Mouse (Mus musculus) cerebellum, adult 8-10 months (tissue): ENCODE measurements around the gene Rbmx.

Experiments
- DNase-seq: peaks from one replicate; pipeline ENCODE4 v3.0.0; 2022

The Rbmx gene

GRCm38 (mm10) chrX:57392367-57393246, at the start of gene Rbmx:
Rbmx (minus strand) TSS chrX:57393036.
- DNase-seq, result peak; percentile 78

DNA sequence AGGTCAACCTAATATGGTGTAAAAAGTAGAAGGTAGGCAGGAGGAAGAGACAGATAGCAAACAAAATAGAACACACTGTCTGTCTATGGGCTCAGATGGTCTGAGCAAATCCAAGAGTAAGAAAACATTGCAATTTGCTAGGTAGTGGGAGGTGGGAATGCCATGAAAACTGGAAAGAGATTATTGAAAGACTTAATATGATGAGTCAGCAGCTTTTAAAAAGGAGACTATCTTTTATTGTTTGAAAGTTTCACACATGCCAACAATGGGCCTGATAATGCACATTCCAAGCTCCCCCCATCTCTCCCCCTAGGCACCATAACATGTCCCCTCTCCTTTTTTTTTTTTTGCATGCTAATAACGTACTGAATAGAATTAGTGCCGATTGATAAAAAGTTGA, 41.1 kb upstream of the Rbmx start:
- no peak for DNase-seq

DNA sequence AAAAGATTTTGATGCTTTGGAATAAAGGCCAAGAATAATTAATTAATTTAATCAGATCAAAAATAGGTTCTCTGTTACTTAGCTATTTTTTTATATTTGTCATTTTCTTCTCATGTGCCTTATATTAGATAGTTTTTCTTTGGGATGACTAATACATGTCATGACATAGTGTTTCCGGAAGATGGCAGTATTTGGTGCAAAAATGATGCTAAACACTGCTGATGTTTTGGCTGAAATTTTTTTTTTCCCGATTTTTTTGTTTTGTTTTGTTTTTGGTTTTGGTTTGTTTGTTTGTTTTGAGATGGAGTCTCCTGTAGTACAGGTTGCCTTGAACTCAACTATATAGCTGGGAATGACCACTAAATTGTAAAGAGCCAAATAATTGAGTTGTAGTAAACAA, 38.8 kb upstream of the Rbmx start:
- DNase-seq, result peak; percentile 1

GRCm38 (mm10) chrX:57408769-57409168, 15.9 kb upstream of the Rbmx start, which contains the start of gene Gm364:
Gm364 (plus strand) TSS chrX:57409154.
- no peak for DNase-seq

GRCm38 (mm10) chrX:57403651-57404050, 10.8 kb upstream of the Rbmx start:
- no peak for DNase-seq

- no peak for DNase-seq
Observed at GRCm38 (mm10) chrX:57401388-57401787, 8.6 kb upstream of the Rbmx start.

GRCm38 (mm10) chrX:57393412-57393811, 576 bp upstream of the Rbmx start:
- no peak for DNase-seq

DNA sequence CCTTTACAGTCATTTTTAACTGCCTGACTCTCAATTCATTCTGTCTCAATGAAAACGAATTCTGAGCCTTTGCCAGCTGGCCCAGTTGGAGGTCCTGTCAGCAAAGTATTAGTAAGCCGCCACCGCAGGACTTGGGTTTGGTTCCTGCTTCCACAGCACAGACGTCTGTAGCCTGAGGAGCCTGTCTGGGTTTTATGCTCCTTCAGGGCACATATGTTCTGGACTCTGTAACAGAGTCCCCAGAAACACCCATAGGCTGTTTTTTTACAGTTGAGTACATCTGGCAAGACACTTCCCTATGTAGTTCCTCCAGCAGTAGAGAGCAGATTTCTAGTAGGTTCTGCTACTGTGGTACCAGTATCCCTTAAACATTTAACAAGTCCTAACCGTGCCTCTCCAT, 11.9 kb downstream of the Rbmx start:
- DNase-seq, result no peak

DNA sequence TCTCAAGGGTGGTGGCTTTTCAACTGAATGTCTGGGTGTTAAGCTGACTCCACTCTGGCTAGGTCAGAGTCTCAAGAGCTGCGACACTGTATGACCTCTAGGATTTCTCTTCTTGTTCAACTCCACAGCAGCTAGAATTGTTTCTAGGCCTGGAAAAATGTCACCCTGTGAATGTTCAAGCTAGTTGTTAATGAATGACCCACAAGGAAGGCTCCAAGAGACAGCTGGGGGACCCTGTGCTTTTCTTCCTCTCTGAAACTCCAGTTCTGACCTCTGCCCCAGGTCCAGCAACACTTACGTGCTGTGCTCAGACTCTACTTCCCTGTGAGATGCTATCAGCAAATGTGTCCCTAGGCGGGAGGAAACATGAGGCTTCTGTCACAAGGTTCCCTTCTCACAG, 14.3 kb downstream of the Rbmx start:
- no peak for DNase-seq

DNA sequence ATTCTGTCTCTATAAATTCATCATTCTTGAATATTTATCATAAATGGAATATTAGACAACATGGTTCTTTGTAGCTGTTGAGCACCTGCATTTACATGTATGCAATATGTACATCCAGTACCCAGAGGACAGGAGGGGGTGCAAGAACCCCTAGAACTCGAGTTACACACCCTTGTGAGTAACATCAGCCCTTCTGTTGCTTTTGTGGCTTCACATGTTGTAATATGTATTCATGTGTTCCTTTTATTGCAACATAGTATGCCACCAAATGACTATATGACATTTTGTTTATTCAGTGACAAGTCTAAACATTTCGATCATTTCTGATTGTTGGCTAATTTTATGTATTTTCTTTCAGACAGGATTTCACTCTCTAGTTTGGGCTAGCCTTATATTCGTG, 15.7 kb downstream of the Rbmx start:
- DNase-seq, result no peak

- DNase-seq, result no peak
Observed at GRCm38 (mm10) chrX:57374029-57374428, 18.8 kb downstream of the Rbmx start.

DNA sequence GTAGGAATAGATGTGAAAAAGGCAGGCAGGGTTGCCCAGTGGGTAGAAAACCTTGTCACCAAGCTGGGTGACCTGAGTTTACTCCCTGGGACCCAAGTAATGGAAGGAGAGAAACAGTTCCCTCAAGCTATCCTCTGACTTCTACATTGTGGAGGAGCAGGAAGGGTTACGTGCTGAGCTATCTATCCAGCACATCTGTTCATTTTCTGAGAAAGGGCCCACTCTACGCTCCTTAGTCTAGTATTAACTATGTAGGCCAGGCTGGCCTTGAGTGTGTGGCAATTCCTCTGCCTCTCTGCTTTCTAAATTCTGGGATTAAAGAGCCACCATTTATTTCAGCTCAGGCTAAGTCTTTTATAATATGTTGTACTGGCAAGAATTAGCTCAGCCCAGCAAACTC, 19.3 kb downstream of the Rbmx start:
- no peak for DNase-seq

DNA sequence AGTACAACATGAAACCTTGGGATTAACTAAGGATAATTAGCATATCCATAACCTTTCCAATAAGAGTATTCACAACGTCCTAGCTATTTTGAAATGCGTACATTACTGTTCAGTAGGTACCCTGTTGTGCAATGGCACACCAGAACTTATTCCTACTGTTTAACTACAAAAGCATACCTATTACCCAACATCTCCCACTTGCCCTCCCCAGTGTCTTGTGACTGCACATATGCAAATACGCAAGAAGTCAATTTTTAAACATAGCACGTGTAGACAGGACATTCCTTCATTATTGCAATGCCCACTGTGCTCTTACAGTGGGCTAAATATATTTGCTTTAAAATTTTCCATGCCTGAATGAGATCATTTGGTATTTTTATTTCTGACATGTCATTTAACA, 19.9 kb downstream of the Rbmx start:
- DNase-seq, result no peak

DNA sequence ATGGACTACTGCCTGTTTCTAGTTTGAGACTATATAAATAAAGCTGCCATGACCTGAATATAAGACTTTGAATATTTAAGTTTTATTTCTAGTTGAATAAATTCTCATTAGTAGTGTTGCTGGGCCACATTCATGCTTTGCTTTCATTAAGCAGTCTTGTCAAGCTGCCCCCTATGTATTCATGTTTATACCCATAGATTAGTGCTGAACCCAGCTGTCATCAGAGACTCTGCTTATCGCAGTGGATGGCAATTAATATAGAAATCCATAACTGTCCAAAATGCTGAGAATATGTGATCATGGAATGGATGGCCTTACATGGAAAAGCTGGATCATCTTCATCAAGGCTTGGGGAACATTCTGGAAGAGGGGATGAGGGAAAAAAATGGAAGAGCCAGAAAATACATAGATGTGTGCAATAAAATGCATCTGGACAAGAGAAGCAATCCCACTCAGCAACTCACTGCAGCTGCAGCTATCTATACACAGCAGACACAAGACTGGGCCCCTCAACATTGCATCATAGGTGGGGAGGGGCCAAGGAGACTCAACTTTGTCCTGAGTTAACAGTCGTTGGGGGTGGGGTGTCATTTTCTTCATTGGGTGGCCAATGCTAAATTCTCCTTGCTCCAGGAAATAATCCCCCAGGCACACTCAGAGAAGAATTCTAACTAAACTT, 27.8 kb downstream of the Rbmx start:
- no peak for DNase-seq

DNA sequence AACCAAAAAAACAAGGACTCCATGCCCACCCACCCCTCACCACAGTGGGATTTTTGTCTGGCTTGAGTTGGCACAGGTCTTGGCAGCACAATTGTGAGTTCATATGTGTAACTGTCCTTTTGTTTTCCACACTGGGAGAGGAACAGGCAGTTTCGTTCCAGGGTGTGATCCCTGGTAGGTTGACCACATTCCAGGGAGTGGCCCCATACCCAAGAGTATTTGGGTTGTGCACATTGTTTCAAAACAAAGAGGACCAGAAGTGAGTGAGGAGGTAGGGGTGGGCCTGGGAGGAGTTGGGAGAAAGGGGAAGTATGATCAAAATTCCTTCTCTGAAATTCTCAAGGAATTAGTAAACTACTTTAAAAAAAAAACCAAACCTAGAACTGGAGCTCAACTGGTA, 33.5 kb downstream of the Rbmx start:
- no peak for DNase-seq

DNA sequence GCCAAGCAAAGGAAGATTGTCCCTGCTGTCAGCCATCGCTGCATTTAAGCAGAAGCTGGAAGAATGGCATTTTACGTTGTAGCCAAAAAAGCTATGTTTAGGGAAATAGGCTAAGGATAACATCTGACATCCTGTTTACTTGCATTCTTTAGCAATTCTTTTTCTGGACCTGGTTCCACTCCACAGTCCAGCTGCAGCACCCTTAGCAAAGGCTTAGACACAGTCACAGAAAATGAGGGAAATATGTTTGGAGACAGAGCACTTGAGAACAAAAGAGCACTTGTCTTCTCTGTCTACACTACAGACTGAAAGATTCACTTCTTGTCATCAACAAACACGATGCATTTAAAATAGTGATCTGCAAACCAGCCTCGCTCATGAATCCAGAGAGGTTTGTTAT, 53.6 kb downstream of the Rbmx start:
- no peak for DNase-seq

- no peak for DNase-seq
Observed at GRCm38 (mm10) chrX:57338371-57339211, 54.2 kb downstream of the Rbmx start, which contains the start of gene Arhgef6. Arhgef6 (minus strand) TSS chrX:57338729.

GRCm38 (mm10) chrX:57337582-57337981, 55.3 kb downstream of the Rbmx start:
- DNase-seq, result no peak

DNA sequence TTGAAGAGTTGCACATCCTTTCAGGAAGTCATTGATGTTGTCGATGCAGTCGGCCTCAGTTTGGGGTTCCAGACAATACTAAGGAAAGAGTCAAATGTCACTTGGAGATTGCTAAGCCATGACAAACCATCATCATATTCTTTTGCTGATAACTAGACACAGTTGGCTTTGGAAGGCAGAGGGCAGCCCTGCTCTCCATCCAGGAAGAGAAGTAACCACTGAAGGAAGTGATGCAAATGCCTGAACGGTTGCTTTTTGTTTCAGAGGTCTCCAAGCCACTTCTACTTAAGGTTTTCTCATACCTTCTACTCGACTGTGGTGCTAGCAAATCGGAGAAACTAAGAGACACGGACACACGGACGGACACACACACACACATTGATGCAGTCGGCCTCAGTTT, 55.9 kb downstream of the Rbmx start:
- DNase-seq, result no peak

GRCm38 (mm10) chrX:57335313-57335712, 57.5 kb downstream of the Rbmx start:
- DNase-seq, result no peak
